In the genomic region with DNA sequence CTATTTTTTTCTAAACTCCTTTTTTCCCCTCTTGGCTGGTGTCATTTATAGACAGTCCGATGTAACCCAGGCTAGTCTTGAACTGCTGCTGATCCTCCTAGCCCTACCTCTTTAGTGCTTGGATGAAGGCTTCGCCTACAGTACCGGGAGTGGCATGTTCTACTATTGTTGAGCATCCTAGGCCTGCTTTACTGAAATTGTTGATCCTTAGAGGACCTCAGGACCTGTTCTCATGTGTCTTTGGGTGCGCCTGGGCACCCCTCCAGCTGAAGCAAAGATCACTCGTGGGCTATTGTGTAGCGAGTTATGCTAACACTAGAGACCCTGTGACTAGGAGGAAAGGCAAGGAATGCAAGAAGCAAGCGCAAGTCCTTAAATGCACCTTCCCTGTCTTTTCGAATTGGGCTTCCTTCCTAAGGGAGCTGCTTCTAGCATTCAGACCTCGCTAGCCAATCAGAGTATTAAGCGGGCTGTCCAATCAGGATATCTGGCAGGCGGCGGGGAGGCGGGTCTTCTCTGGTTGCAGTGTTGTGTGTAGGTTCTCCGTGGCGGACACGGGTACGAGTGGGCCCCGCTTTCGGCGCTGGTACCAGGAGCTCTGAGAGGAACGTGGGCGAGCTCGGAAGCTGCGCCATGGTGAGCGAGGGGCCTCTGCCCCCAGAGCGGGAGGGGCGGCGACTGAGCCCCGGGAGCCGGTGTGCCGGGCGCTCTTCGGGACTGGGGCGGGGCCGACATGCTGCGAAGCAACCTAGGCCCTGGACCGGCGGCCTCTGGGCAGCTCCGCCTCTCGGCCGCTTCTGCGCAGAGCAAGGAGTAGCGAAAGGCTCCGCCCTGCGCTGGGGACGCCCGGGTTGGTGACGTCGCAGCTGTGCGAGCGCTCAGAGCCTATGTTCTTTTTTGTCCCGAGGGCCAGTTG, we compare ENCODE assay signal across 8 mouse cellular contexts. TPM values are rescaled to one million over a fixed set of nuclear protein-coding genes. Genes with fewer than 3 reads are reported as not detected.
DNase-seq lines count a peak whose midpoint lies in the region; ATAC-seq lines count a peak whose summit lies in the region.

No protein-coding gene starts in this region.

- peak overlapping the region; percentile 63 for H3K4me3 ChIP-seq in intestine, embryonic 14.5 days (ENCODE audit: low read depth, low read length)

- H3K27ac ChIP-seq in intestine, embryonic 14.5 days (ENCODE audit: low read depth) = peak overlapping the region; percentile 90

- ATAC-seq in intestine, embryonic 14.5 days (replicated peaks; ENCODE audit: low FRiP score, low TSS enrichment, low read depth) = peak; percentile 100

- H3K4me1 ChIP-seq in intestine, embryonic 14.5 days (replicated peaks; ENCODE audit: control insufficient read depth, insufficient read depth, low read length) = 0 out of 2 replicates have a peak, but pooled peaks cover 2% of the 10 kb centered on the region

- intact Hi-C loops in left cerebral cortex, postnatal 14 days (cut with DNase I) = no loop called here

- peak; percentile 88 to 89 for DNase-seq in adrenal gland, adult 18-20 months (ENCODE audit: low spot score in 2 of 2)
- peak; percentile 96 for DNase-seq in embryo, embryonic 11 days
- DNase-seq in gastrocnemius, postnatal 25 days = peak; percentile 95
- DNase-seq in intestine, embryonic 14.5 days (ENCODE audit: low spot score) = peak; percentile 96
- peak; percentile 97 to 98 for DNase-seq in left cerebral cortex, postnatal 14 days (ENCODE audit: low spot score in 2 of 2)
- peak; percentile 93 for DNase-seq in mesoderm, embryonic 11.5 days (ENCODE audit: low read depth, low spot score)
- DNase-seq in right cerebral cortex, postnatal 36 days (ENCODE audit: low spot score in 2 of 2) = peak; percentile 97 to 98
- peak; percentile 95 for DNase-seq in yolk sac, embryonic 10.5 days (ENCODE audit: low spot score)

- no peaks in the 10 kb centered on the region for H3K27me3 ChIP-seq in intestine, embryonic 14.5 days (replicated peaks; ENCODE audit: control insufficient read depth, insufficient read depth, low read length)

- 3% methylated on average over 52 of the region's 52 CpGs for WGBS in intestine, embryonic 14.5 days

- peaks cover 17% of the 10 kb centered on the region for H3K36me3 ChIP-seq in intestine, embryonic 14.5 days (ENCODE audit: control insufficient read depth, insufficient read depth, low read length)

- no peaks in the 10 kb centered on the region for H3K9me3 ChIP-seq in intestine, embryonic 14.5 days (ENCODE audit: control insufficient read depth, low read length)

- H3K9ac ChIP-seq in intestine, embryonic 14.5 days (ENCODE audit: low read length) = peak overlapping the region; percentile 79

- peak overlapping the region; percentile 52 for H3K4me2 ChIP-seq in intestine, embryonic 14.5 days (ENCODE audit: low read length)

RNA-seq across cellular contexts. Expression of gene Zfp619, which starts 34.7 kb away (rescaled TPM):
- total RNA-seq in adrenal gland, adult 18-20 months (2021) = 1 to 10 TPM; 1.7 to 2.0 TPM
- 1 to 10 TPM in 1 of 2 experiments, under 1 TPM in 1; 0.75 to 1.2 TPM for total RNA-seq in gastrocnemius, postnatal 25 days (2021)
- polyA plus RNA-seq in intestine, embryonic 14.5 days (2014; fragmentation: Nextera tagmentation; extraction: Ambion mirVana) = 2.8 and 3.0 TPM in 2 replicates
- total RNA-seq in left cerebral cortex, postnatal 14 days (2021) = 1 to 10 TPM; 4.4 TPM

Comparison
In these comparisons a context has a peak if more than half of its experiments do, and no peak if none do; other contexts are left out.
1. Peak in every context shown above with its lines: DNase-seq, ATAC-seq, H3K4me3 ChIP-seq and H3K27ac ChIP-seq.